Mouse (Mus musculus): Measurements from ENCODE around the gene Adcy10.

Adcy10 gene

GRCm38 (mm10) chr1:165484688-165485233, at the start of gene Adcy10:
TSS of gene Adcy10 (plus strand) at chr1:165485183.
- no peak for DNase-seq (ENCODE audit: low spot score)

GRCm38 (mm10) chr1:165438289-165439021, 46.5 kb upstream of the Adcy10 start:
- no peak for DNase-seq (ENCODE audit: low spot score)

DNA sequence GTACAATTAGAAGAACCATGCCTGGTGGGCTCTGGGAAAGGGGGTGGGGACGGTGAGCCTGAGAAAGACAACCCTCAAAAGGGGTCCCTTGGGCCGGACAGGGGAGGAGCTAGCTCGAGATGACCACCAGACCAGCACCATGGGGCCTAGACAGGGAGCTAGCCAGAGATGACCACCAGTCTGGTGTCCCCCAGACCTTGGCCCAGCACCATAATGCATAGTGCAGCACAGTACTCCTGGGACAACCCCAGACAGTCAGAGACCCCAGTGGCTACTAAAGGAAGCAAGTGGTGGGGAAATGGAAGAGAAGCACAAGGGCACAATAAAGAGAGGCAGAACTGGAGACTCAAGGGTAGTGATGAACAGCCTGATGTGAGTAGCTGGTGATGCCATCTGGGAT, 44.2 kb upstream of the Adcy10 start:
- no peak for DNase-seq (ENCODE audit: low spot score)

DNA sequence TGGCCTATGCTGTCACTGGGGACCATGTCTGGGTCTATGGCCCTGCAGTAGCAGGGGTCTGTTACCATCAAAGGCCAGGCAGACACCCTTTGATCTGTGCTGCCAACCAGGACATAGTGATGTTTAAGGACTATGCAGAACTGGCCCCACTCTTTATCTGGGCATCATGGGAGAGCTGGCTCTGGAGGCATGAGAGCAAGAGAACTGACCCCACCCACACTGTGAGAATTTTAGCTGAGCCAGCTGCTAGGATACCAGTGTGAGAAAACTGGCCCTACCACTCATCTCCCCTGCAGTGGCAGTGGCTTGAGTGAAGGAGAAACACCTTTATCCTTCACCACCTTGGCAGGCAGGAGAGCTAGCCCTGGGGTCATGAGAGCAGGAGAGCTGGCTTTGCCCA, 43.8 kb upstream of the Adcy10 start:
- no peak for DNase-seq (ENCODE audit: low spot score)

- DNase-seq (ENCODE audit: low spot score): no peak
Measured at GRCm38 (mm10) chr1:165441719-165442118, 43.3 kb upstream of the Adcy10 start.

DNA sequence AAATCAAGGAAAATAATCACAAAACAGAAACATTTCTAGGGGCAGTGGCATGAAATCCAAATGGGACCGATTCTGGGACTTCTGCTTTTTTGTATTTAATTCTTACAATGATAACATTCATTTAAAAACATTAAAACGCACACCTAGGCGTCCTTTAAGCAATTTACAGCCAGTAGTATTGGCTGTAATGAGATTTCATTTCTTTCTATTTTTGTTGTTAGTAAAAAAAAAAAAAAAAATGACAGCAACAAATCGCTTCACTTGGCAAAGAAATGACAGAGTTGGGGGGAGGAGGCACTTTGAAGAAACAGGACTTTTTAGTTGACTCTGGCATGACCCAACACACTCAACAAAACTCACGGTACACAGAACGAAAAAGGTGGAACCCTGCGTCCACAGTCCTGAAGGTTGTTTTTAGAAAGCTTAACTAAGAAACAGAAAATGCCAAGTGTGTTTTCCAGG, 25.9 kb upstream of the Adcy10 start:
- no peak for DNase-seq (ENCODE audit: low spot score)

DNA sequence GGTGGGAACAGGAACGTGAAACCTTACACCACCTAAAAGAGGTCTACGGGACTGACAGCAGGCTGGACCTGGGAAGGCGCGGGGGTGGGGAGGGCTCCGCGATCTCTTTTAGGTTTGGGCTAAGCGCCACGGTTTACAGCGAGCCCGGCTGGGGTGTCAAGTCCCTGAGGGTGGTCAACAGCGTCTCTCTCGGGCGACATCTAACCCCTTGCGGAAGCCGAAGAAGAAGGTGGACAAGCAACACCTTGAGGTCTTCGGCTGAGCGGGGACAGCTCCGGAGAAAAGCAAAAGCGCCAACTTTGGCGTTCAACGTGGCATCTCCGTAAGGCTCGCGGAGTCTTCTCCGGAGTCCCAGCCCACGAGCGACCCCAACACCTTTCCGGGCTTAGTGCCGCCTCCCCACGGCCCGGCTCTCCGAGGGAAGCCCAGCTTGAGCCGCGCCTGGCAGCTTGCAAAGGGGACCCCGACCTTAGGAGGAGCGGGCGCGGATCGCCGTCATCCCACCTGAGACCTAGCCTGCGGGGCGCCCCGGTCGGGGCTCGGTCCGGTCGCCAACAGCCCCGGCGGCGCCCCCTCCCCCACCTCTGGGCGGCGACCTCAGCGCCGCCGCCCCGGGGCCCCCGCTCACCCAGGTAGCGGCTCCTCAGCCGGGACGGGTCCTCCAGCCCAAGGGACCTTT, 25.3 kb upstream of the Adcy10 start:
- DNase-seq (ENCODE audit: low spot score): peak; percentile 73

DNA sequence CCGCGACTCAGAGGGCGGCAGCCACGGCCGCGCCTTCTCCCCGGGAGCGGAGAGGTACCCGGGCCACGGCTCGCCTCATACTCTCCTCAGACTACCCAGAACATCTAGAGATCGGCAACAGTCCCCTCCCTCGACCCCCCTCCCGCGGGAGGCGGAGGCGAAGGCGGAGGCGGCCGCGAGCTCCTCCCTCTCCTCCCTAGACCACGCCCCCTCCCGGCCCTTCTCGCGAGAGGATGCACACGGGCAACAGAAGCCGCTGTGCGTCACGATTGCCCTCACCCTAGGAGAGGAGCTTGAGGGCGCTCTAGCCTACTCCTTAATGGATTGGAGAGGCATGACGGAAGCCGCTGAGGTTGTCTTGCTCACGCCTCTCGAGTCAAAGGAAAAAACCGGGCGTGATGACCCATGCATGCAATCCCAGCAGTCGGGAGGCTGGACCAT, 24.6 kb upstream of the Adcy10 start, which contains the start of the genes Dcaf6 and Mpc2:
Gene Dcaf6, minus strand, starts transcription at position 116 of the 441 bp plus-strand sequence.
Gene Mpc2, plus strand, starts transcription at position 278 of the 441 bp plus-strand sequence.
- peak; percentile 100 for DNase-seq (ENCODE audit: low spot score)

- DNase-seq (ENCODE audit: low spot score): peak; percentile 100
Measured at GRCm38 (mm10) chr1:165460801-165461377, 24.1 kb upstream of the Adcy10 start.

GRCm38 (mm10) chr1:165461681-165462080, 23.3 kb upstream of the Adcy10 start:
- peak; percentile 34 for DNase-seq (ENCODE audit: low spot score)

DNA sequence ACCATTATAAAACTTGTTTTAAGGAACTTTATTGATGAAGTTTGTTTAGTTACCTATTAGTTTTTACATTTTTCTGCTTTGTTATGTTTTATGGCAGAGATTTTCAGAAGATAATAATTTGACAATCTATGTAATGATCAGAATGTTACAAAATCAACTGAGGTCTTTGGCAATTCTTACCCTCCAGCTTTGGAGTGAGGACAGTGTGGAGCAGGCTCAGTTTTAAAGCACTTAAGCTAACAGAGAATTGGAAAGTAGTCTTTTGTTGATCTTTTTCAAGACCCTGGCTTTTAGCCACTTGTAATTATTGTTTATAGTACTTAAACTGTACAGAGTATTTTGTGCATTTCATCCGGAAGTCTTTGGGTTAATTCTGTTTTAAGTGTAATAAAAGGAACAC, 22.1 kb upstream of the Adcy10 start:
- DNase-seq (ENCODE audit: low spot score): no peak

DNA sequence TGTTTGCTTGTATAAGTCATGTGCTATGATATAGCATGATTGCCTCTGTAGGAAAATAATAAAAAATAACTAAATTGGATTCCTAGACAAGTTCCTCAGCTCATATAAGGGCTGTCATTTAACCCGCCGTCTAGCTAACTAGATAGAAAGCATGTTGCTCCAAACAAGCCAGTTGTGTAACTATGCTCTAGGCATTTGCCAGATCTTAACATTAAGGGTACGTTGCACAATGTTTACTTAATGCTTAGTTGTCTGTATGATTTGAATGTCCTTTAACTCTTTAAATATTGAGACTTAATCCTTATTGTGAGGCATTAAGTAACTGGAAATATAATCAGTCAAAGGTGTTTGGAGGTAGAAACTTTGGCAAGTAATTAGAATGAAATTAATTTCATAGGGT, 20.4 kb upstream of the Adcy10 start:
- DNase-seq (ENCODE audit: low spot score): no peak

DNA sequence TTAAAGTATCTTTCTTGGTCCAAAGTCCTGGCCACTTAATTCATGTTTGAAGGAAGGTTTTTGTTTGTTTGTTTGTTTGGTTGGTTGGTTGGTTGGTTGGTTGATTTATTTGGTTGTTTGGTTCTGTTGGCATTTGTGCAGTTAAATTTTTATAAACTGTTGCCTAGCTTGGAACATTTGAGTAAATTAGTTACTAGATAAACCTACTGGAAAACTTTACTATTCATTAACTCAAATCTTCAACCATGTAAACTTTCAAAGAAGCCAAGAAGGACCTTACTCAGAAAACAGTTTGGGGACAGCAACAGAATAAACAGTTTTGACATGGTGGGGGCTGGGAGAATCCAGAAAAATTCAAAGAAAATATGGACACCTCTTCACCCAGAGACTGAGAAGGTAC, 16.0 kb upstream of the Adcy10 start:
- no peak for DNase-seq (ENCODE audit: low spot score)

- DNase-seq (ENCODE audit: low spot score): no peak
Measured at GRCm38 (mm10) chr1:165469717-165470116, 15.3 kb upstream of the Adcy10 start.

DNA sequence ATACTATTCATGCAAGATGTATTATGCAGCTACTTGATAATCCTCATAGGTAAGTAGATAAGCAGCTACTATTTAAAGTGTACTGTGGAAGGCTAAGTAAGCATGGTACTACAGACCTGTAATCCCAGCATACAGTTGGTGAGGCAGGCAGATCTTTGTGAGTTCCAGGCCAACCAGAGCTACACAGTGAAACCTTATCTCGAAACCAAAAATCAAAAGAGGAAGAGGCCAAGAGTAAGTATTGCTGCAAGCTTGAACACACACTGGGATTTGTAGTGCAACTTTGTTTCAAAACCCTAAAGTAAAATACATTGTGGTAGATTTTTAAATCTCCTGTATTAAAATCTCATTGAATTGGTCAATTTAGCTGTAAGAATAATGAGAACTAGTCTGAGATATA, 13.5 kb upstream of the Adcy10 start:
- DNase-seq (ENCODE audit: low spot score): no peak

DNA sequence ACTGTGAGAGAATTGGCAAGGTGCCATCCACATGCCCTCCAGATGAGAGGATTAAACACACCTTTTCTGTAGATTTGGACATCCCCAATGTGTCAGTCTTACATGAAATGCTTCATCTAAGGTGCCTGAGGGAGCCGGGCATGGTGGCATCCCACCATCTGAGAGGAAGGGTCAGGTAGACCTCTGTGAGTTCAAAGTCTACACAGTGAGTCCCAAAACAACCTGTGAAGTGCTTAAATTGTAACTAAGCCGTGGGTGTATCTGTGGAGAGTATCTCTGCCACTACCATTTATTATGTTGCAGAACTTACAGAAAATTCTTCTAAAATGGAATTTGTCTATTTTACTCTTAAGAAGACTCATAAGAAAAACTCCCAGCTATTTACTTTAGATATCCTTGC, 1.1 kb downstream of the Adcy10 start:
- DNase-seq (ENCODE audit: low spot score): no peak

DNA sequence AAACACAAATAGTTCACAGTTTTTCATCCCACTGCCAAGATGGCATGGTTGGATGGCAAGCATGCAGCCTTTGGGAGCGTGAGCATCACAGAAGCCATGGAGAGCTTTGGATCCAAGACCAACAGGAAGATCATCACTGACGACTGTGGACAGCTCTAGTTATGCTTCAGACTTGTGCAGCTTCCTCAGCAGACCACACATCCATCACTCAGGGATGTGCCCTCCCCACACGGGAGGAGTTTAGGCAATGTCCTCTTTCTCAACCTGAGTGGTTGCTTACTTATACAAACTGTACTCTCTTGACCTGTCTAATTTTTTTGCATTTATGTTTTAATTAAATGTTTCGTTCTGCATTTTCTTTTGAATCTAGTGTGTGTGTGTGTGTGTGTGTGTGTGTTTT, 4.2 kb downstream of the Adcy10 start:
- DNase-seq (ENCODE audit: low spot score): no peak

- no peak for DNase-seq (ENCODE audit: low spot score)
Measured at GRCm38 (mm10) chr1:165498856-165499255, 13.9 kb downstream of the Adcy10 start.

DNA sequence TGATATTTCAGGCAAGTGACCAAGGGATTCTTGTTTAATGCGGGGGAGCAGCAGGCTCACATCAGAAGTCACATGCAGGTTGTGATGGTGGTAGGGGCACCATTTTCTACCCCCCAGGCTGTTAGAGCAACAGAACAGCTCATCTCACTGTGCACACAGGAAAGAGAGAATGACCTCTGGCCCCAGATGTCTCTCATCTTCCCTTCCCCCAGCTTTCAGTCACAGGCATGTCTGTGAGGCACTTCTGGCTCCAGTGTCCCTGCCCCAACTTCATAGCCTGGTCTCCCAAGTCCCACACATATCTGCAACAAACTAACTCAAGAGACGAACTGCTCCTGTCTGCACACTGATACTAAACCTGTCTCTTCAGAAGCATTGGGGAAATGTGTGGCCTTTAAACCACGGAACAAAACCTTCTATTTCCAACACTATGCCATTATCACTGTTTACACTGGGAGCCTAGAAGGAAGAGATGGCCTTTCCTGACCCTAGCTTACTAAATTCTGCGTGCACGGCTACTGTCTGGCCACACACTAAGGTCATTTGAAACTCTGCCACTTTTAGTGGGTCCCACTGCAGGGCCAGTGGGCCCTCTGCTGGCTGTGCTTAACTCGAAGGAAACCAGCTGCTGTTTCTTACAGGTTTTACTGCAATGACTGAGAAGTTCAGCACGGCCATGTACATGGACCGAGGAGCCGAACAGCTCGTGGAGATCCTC, 18.5 kb downstream of the Adcy10 start:
- DNase-seq (ENCODE audit: low spot score): peak; percentile 81

DNA sequence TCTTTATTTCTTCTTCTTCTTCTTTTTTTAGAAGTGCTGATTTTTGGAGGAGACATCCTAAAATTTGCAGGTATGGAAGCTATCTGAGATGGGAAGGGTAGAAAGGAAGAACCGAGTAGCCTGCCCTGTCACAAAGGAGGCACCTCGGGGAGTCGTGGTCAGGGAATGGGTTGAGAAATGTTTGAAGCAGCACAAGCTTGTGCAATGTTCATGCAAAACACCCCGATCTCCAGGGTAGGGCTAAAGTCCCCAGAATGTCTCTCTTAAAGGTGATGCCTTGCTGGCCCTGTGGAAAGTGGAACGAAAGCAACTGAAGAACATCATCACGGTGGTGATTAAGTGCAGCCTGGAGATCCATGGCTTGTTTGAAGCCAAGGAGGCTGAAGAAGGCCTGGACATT, 21.3 kb downstream of the Adcy10 start:
- DNase-seq (ENCODE audit: low spot score): no peak

DNA sequence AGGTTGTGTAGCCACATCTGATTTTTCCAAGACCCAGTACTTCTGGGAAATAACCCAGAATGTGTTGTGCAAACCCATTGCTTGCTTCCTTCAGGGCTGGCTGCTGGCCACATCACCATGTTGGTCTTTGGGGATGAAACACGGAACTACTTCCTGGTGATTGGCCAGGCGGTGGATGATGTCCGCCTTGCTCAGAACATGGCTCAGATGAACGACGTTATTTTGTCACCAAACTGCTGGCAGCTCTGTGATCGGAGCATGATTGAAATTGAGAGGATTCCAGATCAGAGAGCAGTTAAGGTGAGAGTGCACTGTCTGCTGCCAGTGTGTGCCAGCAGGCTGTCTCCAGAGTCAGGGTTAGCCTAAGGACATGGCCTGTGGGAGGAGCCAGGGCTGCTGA, 25.2 kb downstream of the Adcy10 start:
- DNase-seq (ENCODE audit: low spot score): no peak

- DNase-seq (ENCODE audit: low spot score): no peak
Measured at GRCm38 (mm10) chr1:165520716-165521115, 35.7 kb downstream of the Adcy10 start.

Measured in yolk sac, embryonic 10.5 days (tissue).